Mouse (Mus musculus) midbrain, postnatal 0 days (tissue): ENCODE measurements around the gene Slc25a33. TPM values are rescaled to one million over a fixed set of nuclear protein-coding genes. Genes with fewer than 3 reads are reported as not detected.

Experiments
- ATAC-seq: fragments of 200-750 bp; cut with Nextera tagmentation; 2 replicates; pipeline ENCODE4 v1.8.0; 2017; ENCODE audit warnings: moderate number of reproducible peaks, mild to moderate bottlenecking, moderate TSS enrichment, moderate library complexity; ENCODE audit not compliant: low FRiP score
- DNase-seq: peaks from one replicate; pipeline ENCODE4 v3.0.0-alpha.2; 2015; ENCODE audit warnings: low spot score
- H3K27ac ChIP-seq: fragments of 300-500 bp; sonication (generic); 2 replicates; pipeline ENCODE4 v1.5.1; 2014; ENCODE audit warnings: low read depth, mild to moderate bottlenecking, low read length, mixed read lengths
- H3K27me3 ChIP-seq: fragments of 300-500 bp; sonication (generic); 2 replicates; pipeline ENCODE4 v1.6.1; 2014; ENCODE audit warnings: low read length, control low read depth, mixed read lengths; ENCODE audit not compliant: insufficient read depth
- H3K36me3 ChIP-seq: fragments of 300-500 bp; sonication (generic); 2 replicates; pipeline ENCODE4 v1.6.1; 2014; ENCODE audit warnings: low read length, control low read depth, mixed read lengths; ENCODE audit not compliant: insufficient read depth
- H3K4me1 ChIP-seq: fragments of 300-500 bp; sonication (generic); 2 replicates; pipeline ENCODE4 v1.6.1; 2014; ENCODE audit warnings: mild to moderate bottlenecking, control low read depth, antibody characterized with exemption, low read length, mixed read lengths; ENCODE audit not compliant: insufficient read depth
- H3K4me2 ChIP-seq: fragments of 300-500 bp; sonication (generic); 2 replicates; pipeline ENCODE4 v1.6.1; 2014; ENCODE audit warnings: low read depth, mild to moderate bottlenecking, low read length, mixed read lengths; ENCODE audit not compliant: poor library complexity, severe bottlenecking
- H3K4me3 ChIP-seq: fragments of 300-500 bp; sonication (generic); 2 replicates; pipeline ENCODE4 v1.5.1; 2014; ENCODE audit warnings: low read depth, mild to moderate bottlenecking, low read length, moderate library complexity
- H3K9ac ChIP-seq: fragments of 300-500 bp; sonication (generic); replicated peaks from 2 replicates; pipeline ENCODE4 v1.6.1; 2014; ENCODE audit warnings: mild to moderate bottlenecking, low read length, moderate library complexity, mixed read lengths; ENCODE audit not compliant: poor library complexity, severe bottlenecking
- H3K9me3 ChIP-seq: fragments of 300-500 bp; sonication (generic); 2 replicates; pipeline ENCODE4 v1.6.1; 2016; ENCODE audit warnings: low read length, control low read depth
- CTCF ChIP-seq: IDR thresholded peaks from 2 replicates; pipeline ENCODE4 v1.5.1; 2016; ENCODE audit warnings: antibody characterized with exemption, mild to moderate bottlenecking
- WGBS: fragments of 180-500 bp; shearing (Covaris S2); extraction: QIAGEN DNeasy Blood & Tissue Kit; methylation state at CpG from one replicate; pipeline ENCODE4 v1.1.7; 2014; 5-methylcytosine and 5-hydroxymethylcytosine counted together
- polyA plus RNA-seq: library from polyadenylated mRNA; unstranded; fragments of >200 nt; fragmentation: Nextera tagmentation; extraction: Ambion mirVana; gene quantifications from 2 replicates; pipeline ENCODE4 v1.2.1, GENCODE M21; 2015
- total RNA-seq: library from RNA; depleted of rRNA; stranded (reverse); fragments of >200 nt; gene quantifications from 2 replicates; pipeline ENCODE4 v1.2.3, GENCODE M21; 2014

The Slc25a33 gene
- total and polyA plus RNA-seq, 2 experiments from 2014 or later, result 16.6 to 32.7 TPM

DNA sequence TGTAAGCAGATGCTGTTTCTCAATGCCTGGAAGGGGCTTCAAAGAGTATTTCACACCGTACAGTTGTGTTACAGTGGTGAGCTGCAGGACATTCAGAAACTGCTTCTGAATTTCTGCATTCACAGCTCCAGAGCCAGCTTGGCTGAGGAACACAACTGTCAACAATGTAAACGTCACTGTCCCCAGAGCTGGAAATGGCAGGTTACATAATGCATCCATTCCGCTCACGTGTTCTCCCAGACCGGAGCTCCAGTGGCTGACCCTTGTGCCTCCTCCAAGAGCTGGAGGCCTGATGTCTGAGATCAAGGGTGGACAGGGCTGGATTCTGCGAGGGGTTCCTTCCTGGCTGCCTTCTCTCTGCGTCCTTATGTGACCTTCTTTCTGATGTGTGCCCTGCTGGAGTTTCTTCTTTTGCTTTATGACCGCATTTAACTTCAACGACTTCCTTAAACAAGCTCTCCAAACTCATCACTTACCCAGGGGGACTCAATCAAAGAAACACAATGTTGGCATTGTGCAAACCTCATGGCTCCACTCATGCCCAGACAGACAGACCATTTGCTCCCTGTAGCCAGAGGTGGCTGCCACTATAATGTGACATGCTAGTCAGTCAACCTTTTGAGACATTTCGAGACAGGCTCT lies 18.2 kb upstream of the Slc25a33 start:
- ATAC-seq, result no peak
- no peak overlapping the region for H3K4me2 ChIP-seq
- H3K4me1 ChIP-seq, result no peaks in the 10 kb centered on the region
- no peak overlapping the region for H3K4me3 ChIP-seq
- H3K27ac ChIP-seq, result no peak overlapping the region
- 63% methylated on average over 10 of the region's 10 CpGs for WGBS
- no peak for TF ChIP-seq CTCF
- H3K36me3 ChIP-seq, result no peaks in the 10 kb centered on the region
- no peak for DNase-seq
- no peaks in the 10 kb centered on the region for H3K9me3 ChIP-seq
- H3K27me3 ChIP-seq, result no peaks in the 10 kb centered on the region
- no peak overlapping the region for H3K9ac ChIP-seq

DNA sequence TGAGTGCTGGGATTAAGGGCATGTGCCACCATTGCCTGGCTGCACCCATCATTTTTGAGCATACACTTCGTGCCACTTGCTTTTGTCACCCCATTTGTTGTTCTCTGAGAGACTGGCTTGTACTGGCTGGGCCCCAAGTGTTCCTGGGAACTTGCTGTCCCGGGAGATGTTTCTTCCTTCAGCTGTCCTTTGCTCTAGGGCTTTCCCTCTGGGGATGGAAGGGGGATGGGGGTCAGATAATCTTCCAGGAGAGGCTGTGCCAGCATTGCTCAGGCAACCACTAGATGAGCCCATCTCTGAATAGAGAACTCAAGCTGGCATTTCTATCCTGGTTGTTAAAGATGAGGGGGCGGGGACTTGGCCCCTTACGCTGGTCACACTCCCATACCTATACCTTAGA lies 17.4 kb upstream of the Slc25a33 start:
- WGBS, result 67% methylated on average over 4 of the region's 4 CpGs
- H3K4me1 ChIP-seq, result no peaks in the 10 kb centered on the region
- ATAC-seq (no peak), DNase-seq (no peak)
- H3K9ac ChIP-seq, result no peak overlapping the region
- H3K4me2 ChIP-seq, result no peak overlapping the region
- H3K36me3 ChIP-seq, result no peaks in the 10 kb centered on the region
- no peaks in the 10 kb centered on the region for H3K9me3 ChIP-seq
- TF ChIP-seq CTCF, result no peak
- no peak overlapping the region for H3K27ac ChIP-seq
- H3K4me3 ChIP-seq, result no peak overlapping the region
- H3K27me3 ChIP-seq, result no peaks in the 10 kb centered on the region

DNA sequence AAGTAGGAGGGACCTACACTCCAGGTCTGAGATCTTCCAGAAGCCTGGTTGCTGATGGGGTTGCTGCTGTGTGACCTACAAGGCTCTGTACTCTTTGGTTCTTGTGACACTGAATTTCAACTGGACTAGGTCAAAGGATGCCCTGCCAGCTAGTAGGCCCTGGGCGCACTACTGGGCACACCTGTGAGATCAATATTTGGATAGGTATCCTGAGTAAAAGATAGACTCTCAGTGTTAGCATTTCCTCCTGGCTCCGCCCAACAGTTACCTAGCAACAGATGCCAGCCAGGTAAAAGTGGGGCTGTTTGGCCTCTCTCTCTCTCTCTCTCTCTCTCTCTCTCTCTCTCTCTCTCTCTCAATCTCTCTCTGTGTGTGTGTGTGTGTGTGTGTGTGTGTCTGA lies 16.9 kb upstream of the Slc25a33 start:
- Histone ChIP-seq H3K4me3 (no peak overlapping the region), H3K4me1 (no peaks in the 10 kb centered on the region), H3K9ac (no peak overlapping the region), H3K36me3 (no peaks in the 10 kb centered on the region), H3K9me3 (no peaks in the 10 kb centered on the region), H3K27me3 (no peaks in the 10 kb centered on the region), H3K4me2 (no peak overlapping the region), H3K27ac (no peak overlapping the region)
- no peak for DNase-seq
- no peak for ATAC-seq
- no peak for TF ChIP-seq CTCF
- WGBS, result 94% methylated on average over 2 of the region's 2 CpGs

DNA sequence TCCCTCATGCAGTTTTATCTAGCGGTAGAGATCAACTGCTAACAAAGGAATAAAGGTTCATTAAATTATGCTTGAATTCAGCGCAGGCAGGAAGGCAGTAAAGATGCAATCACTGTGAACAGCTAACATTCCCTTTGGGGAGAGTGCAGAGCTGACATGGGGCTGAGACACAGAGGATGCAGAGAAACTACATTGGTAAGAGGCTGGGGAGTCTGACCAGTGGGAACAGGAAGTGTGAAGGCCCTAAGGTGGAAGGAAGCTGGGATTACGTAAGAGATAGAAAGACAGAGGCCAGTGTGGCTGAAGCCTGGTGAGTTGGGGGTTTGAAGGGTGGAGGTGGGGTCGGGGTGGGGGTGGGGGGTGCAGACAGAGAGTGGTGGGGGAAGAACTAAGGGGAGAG lies 16.5 kb upstream of the Slc25a33 start:
- DNase-seq, result no peak
- TF ChIP-seq CTCF, result no peak
- no peaks in the 10 kb centered on the region for H3K4me1 ChIP-seq
- H3K4me3 ChIP-seq, result no peak overlapping the region
- no peak for ATAC-seq
- no peaks in the 10 kb centered on the region for H3K27me3 ChIP-seq
- H3K9ac ChIP-seq, result no peak overlapping the region
- H3K9me3 ChIP-seq, result no peaks in the 10 kb centered on the region
- no peak overlapping the region for H3K4me2 ChIP-seq
- H3K36me3 ChIP-seq, result no peaks in the 10 kb centered on the region
- no peak overlapping the region for H3K27ac ChIP-seq
- 59% methylated on average over 4 of the region's 4 CpGs for WGBS

DNA sequence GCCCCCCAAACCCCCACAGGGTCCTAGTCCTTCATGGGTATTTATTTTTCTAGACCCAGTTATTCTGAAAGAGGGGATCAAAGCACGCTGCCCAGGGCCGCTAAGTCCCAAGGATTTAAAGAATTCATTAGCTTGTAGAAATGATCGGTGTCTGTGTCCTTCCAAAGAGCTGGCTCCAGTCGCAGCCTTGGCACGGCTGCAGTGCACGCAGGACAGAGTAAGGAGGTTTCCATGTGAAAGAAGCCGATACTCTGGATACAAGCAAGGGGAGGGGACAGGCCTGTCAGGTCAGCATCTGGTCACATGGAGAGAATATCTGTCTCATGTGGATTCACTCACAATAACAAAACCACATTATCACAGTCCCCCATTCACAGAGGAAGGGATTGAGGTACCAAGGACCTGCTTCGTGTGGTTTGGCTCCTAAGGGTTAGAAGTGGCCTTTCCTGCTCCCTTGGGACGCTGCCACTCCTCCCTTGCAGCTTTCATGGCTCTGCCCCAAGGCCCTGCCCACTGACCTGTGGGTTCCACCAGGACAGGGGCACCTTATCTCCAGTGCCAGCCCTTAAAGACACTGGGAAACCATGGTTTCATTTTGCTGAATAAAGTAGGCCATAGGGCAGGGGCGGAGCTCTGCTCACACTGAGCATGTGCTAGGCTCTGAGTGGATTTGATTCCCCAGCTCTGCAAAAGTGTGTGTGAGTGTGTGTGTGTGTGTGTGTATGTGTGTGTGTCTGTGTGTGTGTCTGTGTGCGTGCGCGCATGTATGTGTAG lies 15.5 kb upstream of the Slc25a33 start:
- WGBS, result 54% methylated on average over 13 of the region's 13 CpGs
- no peak overlapping the region for H3K4me3 ChIP-seq
- ATAC-seq (no peak), DNase-seq (no peak)
- no peak overlapping the region; the same call in 1 of the 2 replicates for H3K27ac ChIP-seq
- no peak overlapping the region for H3K9ac ChIP-seq
- H3K9me3 ChIP-seq, result no peaks in the 10 kb centered on the region
- no peaks in the 10 kb centered on the region for H3K4me1 ChIP-seq
- no peak for TF ChIP-seq CTCF
- H3K36me3 ChIP-seq, result no peaks in the 10 kb centered on the region
- H3K27me3 ChIP-seq, result no peaks in the 10 kb centered on the region
- no peak overlapping the region for H3K4me2 ChIP-seq

DNA sequence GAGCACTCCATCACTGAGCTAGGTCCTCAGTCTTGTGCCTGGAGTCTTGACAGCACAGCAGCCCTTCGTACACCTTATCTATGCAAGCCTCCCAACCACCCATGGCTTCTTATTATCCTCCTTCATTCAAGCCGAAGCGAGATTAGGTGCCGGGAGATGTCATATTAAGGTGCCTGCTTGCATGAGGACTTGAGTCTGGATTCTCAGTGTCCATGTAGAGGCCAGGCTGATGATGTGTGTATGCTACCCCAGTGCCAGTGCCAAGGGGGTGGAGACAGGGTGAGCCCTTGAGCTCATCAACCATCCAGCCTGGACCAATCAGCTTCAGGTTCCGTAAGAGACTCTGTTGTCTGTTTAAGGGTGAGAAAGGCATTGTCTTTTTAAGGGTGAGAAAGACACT lies 10.8 kb upstream of the Slc25a33 start:
- WGBS, result 76% methylated on average over 5 of the region's 5 CpGs
- Histone ChIP-seq H3K9ac (no peak overlapping the region), H3K36me3 (no peaks in the 10 kb centered on the region), H3K27me3 (no peaks in the 10 kb centered on the region), H3K4me2 (no peak overlapping the region), H3K27ac (no peak overlapping the region), H3K9me3 (no peaks in the 10 kb centered on the region), H3K4me3 (no peak overlapping the region), H3K4me1 (no peaks in the 10 kb centered on the region)
- ATAC-seq, result no peak
- DNase-seq, result no peak
- TF ChIP-seq CTCF, result no peak
